Mouse (Mus musculus) B cell, adult 2 months (primary cell): ENCODE data around the gene 4922502D21Rik.
A peak's percentile ranks its signal among the peaks of the same experiment; 100 is the strongest.

Source experiments
- DNase-seq, 2 experiments: peaks; one replicate each; pipeline ENCODE4 v3.0.0; 2022

Gene 4922502D21Rik

GRCm38 (mm10) chr6:129304180-129304579 lies 27.4 kb downstream of the 4922502D21Rik start:
- no peak for DNase-seq

- no peak for DNase-seq
Measured at GRCm38 (mm10) chr6:129288708-129289107, 42.9 kb downstream of the 4922502D21Rik start.

GRCm38 (mm10) chr6:129284384-129285104 lies 47.1 kb downstream of the 4922502D21Rik start:
- peak; percentile 75 to 81 for DNase-seq

DNA sequence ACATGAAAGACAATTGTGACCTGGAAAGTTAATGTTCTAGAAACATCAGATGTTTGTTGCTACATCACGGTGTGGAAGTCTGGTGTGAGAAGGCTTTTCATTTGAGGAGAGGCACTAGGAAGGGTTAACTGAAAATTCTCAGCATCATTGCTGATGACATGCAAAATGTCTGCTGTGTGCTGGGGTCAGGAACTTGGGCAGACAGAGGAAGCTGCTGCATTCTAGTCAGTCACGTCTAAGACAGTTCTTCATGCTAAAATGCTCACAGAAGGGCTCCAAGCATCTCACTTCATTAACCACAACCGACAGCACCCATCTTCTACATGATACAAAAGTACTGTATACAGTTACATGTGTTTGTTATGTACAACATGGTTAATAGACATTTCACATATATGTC lies 48.3 kb downstream of the 4922502D21Rik start:
- DNase-seq = peak; percentile 42 to 46

DNA sequence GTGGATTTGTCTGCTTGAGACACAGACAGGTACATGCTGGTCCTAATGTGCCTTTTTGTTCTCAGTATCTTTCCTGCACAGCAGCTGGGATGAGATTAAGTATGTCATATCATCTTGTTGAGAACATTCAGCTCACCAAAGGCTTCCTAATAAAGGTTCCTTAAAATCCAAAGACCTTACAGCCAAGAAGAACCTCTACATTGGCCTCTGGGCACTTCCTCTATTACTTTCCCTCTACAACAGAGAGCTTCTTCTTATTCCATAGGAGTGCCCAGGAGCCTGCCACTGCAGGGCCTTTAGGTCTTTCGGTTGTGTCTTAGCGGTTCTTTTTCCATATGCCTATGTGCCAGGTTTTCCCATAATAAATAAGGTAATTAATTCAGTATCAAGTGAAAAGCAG lies 55.1 kb downstream of the 4922502D21Rik start:
- no peak for DNase-seq

DNA sequence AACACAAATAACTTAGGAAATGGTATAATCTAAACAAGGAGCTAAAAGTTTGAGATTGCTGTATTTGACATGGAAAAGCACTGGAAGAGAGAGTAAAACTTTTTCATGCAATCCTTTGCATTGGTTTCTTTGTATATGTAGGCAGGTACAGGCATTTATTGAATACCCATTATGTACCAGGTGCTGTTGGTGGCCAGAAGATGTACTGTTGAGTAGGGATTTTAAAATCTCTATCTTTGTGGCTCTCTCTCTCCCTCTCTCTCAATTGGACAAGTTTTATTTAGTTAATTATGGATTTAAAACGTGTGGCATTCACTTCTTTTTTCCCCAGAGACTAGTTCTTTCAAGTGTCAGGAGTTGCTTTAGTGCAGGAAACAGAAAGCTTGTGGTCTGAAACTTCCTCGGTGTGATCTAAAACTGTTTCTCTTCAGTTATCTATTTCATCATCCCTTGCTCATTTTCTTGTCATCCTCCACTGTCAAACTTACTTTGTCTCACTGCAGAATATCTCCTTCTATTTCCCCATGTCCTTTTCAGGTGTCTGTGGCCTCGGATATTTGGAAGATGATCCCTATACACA lies 55.9 kb downstream of the 4922502D21Rik start:
- no peak for DNase-seq

DNA sequence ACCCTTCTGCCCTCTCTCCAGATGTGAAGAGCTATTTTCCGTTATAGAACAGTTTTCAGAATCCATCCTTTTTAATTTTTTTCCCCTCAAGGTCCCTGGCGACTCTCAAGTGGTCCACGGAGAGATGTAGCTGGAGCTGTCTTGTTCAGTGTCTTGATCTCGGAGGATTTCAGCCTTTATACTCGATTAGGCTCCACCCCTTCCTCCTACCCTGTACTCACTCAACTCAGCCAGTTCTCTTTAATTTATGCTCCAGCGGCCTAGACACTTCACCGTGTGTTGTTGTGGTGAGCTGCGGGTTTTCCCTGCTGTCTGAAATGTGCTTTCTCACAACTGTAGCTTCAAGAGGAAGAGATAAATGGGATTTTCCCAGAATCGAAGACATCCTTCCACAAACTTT lies 56.4 kb downstream of the 4922502D21Rik start, which contains the start of gene Cd69:
Gene Cd69, minus strand, starts transcription at position 217 of the 400 bp plus-strand sequence.
- peak; percentile 86 to 91 for DNase-seq

GRCm38 (mm10) chr6:129274476-129274875 lies 57.1 kb downstream of the 4922502D21Rik start:
- no peak for DNase-seq

DNA sequence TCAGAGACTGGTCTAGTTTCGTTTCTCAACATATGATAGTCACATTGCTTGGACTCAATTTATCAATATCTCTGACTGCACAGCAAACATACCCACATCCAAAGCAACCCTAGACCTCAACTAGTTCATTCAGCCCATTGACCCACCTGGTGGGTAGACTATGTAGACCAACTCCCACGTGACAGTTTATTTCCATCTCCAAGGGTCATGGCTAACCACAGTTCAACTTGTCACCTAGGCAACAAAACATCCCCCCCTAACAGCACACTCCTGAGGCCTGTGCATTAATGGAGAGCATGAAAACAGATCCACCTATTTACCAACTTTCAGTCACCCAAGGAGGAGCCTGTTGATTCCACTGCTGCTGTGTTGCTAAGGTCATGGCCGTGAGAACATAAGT lies 57.9 kb downstream of the 4922502D21Rik start:
- peak; percentile 82 to 85 for DNase-seq
